Mouse (Mus musculus): ENCODE data around the gene Rps6. TPM values are rescaled to one million over a fixed set of nuclear protein-coding genes. Genes with fewer than 3 reads are reported as not detected.
A peak's percentile ranks its signal among the peaks of the same experiment; 100 is the strongest.

The Rps6 gene
- polyA plus RNA-seq, 2 experiments, result 916 to 2,024 TPM

DNA sequence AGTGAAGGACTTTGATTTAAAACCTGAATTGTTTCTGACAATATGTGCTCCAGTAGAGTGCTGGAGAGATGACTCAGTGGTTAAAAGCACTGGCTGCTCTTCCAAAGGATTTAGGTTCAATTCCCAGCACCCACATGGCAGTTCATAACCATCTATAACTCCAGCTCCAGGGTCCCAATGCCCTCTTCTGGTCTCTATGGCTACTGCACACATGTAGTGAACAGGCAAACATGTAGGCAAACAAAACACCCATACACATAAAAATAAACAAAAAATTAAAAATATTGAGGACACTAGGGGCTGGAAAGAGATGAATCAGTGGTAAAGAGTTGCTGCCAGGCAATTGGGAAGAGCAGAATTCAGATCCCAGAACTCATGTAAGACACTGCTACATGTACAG is 14.8 kb upstream of the Rps6 start:
- H3K36me3 ChIP-seq (ENCODE audit: control insufficient read depth, insufficient read depth, low read length), result no peaks in the 10 kb centered on the region
- H3K4me2 ChIP-seq (replicated peaks; ENCODE audit: low read depth, low read length, severe bottlenecking), result no peak overlapping the region
- no peak overlapping the region for H3K9ac ChIP-seq (ENCODE audit: low read depth, low read length, severe bottlenecking)
- no peak overlapping the region for H3K27ac ChIP-seq (replicated peaks; ENCODE audit: low read depth, low read length)
- no peaks in the 10 kb centered on the region for H3K9me3 ChIP-seq (ENCODE audit: control insufficient read depth, low read length)
- H3K4me3 ChIP-seq (replicated peaks; ENCODE audit: low read length), result no peak overlapping the region
- ATAC-seq (ENCODE audit: low FRiP score, low read depth) (no peak), DNase-seq (ENCODE audit: low spot score) (no peak)
- TF ChIP-seq POLR2A (IDR thresholded peaks at IDR 0.05; ENCODE audit: borderline replicate concordance, extremely low read depth, insufficient read depth, insufficient read length), result no peak
- H3K27me3 ChIP-seq (ENCODE audit: control insufficient read depth, insufficient read depth, low read length), result no peaks in the 10 kb centered on the region
- peaks cover 4% of the 10 kb centered on the region; the same call in 1 of the 2 replicates for H3K4me1 ChIP-seq (ENCODE audit: control insufficient read depth, insufficient read depth, low read length)

DNA sequence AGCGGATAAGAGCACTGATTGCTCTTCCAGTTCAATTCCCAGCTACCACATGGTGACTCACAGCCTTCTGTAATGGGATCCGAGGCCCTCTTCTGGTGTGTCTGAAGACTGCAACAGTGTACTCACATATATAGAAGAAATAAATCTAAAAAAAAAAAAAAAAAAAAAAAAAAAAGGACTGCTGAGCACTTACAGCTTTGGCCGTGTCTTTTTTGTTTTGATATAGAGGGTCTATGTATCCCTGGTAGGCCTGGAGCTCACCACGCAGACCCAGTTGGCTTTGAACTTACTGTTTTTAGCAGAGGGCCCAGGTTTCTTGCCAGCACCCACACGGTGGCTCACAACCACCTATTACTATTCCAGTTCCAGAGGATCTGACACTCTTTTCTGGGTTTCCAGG is 6.9 kb upstream of the Rps6 start:
- no peak for TF ChIP-seq POLR2A (IDR thresholded peaks at IDR 0.05; ENCODE audit: borderline replicate concordance, extremely low read depth, insufficient read depth, insufficient read length)
- H3K27me3 ChIP-seq (ENCODE audit: control insufficient read depth, insufficient read depth, low read length), result no peaks in the 10 kb centered on the region
- H3K27ac ChIP-seq (replicated peaks; ENCODE audit: low read depth, low read length), result no peak overlapping the region
- H3K9ac ChIP-seq (ENCODE audit: low read depth, low read length, severe bottlenecking), result no peak overlapping the region
- WGBS, result 76% methylated on average over 5 of the region's 5 CpGs
- no peak for ATAC-seq (ENCODE audit: low FRiP score, low read depth)
- H3K36me3 ChIP-seq (ENCODE audit: control insufficient read depth, insufficient read depth, low read length), result no peaks in the 10 kb centered on the region
- no peak overlapping the region for H3K4me2 ChIP-seq (replicated peaks; ENCODE audit: low read depth, low read length, severe bottlenecking)
- no peaks in the 10 kb centered on the region for H3K9me3 ChIP-seq (ENCODE audit: control insufficient read depth, low read length)
- H3K4me1 ChIP-seq (ENCODE audit: control insufficient read depth, insufficient read depth, low read length), result no peaks in the 10 kb centered on the region
- no peak for DNase-seq (ENCODE audit: low spot score)
- no peak overlapping the region for H3K4me3 ChIP-seq (replicated peaks; ENCODE audit: low read length)

DNA sequence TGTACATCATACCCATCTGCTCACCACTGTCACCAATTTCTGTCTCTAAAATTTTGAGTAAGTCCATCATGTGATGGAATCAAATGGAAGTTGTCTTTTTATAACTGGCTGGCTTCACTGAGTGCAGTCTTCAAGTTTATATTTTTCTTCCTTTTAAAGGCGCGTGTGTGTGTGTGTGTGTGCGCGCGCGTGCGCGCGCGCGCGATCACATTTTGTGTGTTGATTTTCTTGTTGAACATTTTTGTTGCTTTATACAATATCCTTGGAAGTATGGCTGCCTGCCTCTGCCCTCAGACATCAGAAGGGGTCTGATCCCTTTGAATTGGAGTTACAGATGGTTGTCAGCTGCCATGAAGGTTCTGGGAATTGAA is 843 bp upstream of the Rps6 start:
- peaks cover 26% of the 10 kb centered on the region for H3K36me3 ChIP-seq (ENCODE audit: control insufficient read depth, insufficient read depth, low read length)
- H3K4me3 ChIP-seq (replicated peaks; ENCODE audit: low read length), result peak overlapping the region; percentile 97
- no peak for ATAC-seq (ENCODE audit: low FRiP score, low read depth)
- WGBS, result 57% methylated on average over 12 of the region's 12 CpGs
- 0 out of 2 replicates have a peak overlapping the region, but pooled peaks have one; percentile 98 for H3K27ac ChIP-seq (replicated peaks; ENCODE audit: low read depth, low read length)
- H3K9me3 ChIP-seq (ENCODE audit: control insufficient read depth, low read length), result no peaks in the 10 kb centered on the region
- no peaks in the 10 kb centered on the region for H3K27me3 ChIP-seq (ENCODE audit: control insufficient read depth, insufficient read depth, low read length)
- H3K4me2 ChIP-seq (replicated peaks; ENCODE audit: low read depth, low read length, severe bottlenecking), result peak overlapping the region; percentile 85
- H3K4me1 ChIP-seq (ENCODE audit: control insufficient read depth, insufficient read depth, low read length), result peaks cover 5% of the 10 kb centered on the region; the same call in 1 of the 2 replicates
- no peak for TF ChIP-seq POLR2A (IDR thresholded peaks at IDR 0.05; ENCODE audit: borderline replicate concordance, extremely low read depth, insufficient read depth, insufficient read length)
- H3K9ac ChIP-seq (ENCODE audit: low read depth, low read length, severe bottlenecking), result peak overlapping the region; percentile 99
- no peak for DNase-seq (ENCODE audit: low spot score)

DNA sequence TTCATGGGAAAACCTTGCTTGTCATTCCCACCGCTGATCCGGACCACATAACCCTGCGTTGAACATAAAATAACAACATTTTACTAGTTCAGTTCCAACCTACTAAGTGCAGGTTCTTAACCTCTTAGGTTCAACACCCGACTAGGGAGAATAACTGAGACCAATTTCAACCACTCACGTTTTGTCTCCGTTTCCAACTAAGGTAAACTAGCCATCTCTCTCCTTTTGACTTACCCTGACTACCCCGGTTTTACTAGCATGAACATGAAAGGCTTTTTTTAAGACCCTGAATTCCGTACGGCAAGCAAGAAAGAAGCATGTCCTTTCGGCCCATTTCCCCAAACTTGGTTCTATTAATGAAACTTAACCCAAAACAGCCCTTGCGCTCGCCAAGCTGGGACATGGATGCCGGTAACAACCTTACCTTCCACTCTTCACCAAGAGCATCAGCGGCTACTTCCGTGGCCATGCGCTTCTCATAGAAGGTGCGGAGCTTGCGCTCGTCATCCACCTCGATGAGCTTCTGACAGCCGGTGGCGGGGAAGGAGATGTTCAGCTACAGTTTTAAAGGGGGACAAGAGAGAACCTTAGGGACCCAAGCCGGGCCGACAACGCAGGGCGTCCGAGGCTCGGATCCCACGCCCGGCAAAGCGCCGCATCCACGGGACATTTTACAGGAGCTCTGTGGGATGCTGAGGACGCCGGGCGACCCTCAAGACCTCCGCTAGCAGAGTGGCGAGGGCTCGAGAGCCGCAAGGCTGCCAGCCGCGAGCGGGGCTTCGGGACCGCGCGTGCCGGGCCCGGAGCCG is 704 bp downstream of the Rps6 start:
- peak overlapping the region; percentile 97 for H3K4me3 ChIP-seq (replicated peaks; ENCODE audit: low read length)
- H3K9ac ChIP-seq (ENCODE audit: low read depth, low read length, severe bottlenecking), result peak overlapping the region; percentile 99
- H3K27me3 ChIP-seq (ENCODE audit: control insufficient read depth, insufficient read depth, low read length), result no peaks in the 10 kb centered on the region
- H3K36me3 ChIP-seq (ENCODE audit: control insufficient read depth, insufficient read depth, low read length), result peaks cover 39% of the 10 kb centered on the region
- no peak for TF ChIP-seq POLR2A (IDR thresholded peaks at IDR 0.05; ENCODE audit: borderline replicate concordance, extremely low read depth, insufficient read depth, insufficient read length)
- ATAC-seq (ENCODE audit: low FRiP score, low read depth) (no peak), DNase-seq (ENCODE audit: low spot score) (no peak)
- peak overlapping the region; percentile 98 for H3K27ac ChIP-seq (replicated peaks; ENCODE audit: low read depth, low read length)
- WGBS, result 2% methylated on average over 50 of the region's 50 CpGs
- H3K9me3 ChIP-seq (ENCODE audit: control insufficient read depth, low read length), result no peaks in the 10 kb centered on the region
- peaks cover 5% of the 10 kb centered on the region; the same call in 1 of the 2 replicates for H3K4me1 ChIP-seq (ENCODE audit: control insufficient read depth, insufficient read depth, low read length)
- peak overlapping the region; percentile 85 for H3K4me2 ChIP-seq (replicated peaks; ENCODE audit: low read depth, low read length, severe bottlenecking)

DNA sequence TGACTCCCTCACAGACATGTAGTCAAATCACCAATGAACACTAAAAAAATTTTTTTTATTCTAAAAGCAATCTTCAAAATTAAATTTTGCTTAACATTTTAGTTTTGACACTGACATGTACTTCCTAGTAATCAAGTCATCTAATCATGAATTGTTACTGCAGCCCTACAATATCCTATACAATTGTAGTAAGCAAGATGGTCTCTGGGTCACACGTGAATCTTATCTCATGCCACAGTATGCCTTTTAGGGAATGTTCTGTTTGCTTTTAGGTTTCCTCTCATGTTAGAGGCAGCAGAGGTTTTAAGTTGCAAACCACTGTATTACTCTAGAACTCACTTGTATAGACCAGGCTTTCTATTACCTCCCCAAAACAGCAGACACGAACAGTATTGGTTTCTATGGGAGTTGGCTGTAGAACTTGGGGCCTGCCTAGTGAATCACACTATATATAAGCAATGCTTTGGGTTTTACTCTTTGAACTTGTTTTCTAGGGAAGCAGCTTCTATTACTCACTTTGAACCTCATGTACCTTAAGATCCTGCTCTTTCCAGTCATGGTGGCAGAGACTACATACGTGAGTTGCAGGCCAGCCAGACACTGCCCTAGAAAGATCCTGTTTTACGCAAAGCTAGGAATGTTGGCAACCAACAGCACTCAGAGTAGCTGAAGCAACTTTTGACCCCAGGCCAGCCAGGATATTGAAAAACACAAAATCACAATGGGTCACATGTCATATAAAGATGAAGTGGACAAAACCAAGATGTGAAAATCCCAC is 4.2 kb downstream of the Rps6 start:
- no peak overlapping the region for H3K4me2 ChIP-seq (replicated peaks; ENCODE audit: low read depth, low read length, severe bottlenecking)
- no peak overlapping the region for H3K27ac ChIP-seq (replicated peaks; ENCODE audit: low read depth, low read length)
- DNase-seq (ENCODE audit: low spot score), result no peak
- peaks cover 2% of the 10 kb centered on the region; the same call in 1 of the 2 replicates for H3K4me1 ChIP-seq (ENCODE audit: control insufficient read depth, insufficient read depth, low read length)
- no peak for ATAC-seq (ENCODE audit: low FRiP score, low read depth)
- H3K9ac ChIP-seq (ENCODE audit: low read depth, low read length, severe bottlenecking), result no peak overlapping the region
- peaks cover 50% of the 10 kb centered on the region for H3K36me3 ChIP-seq (ENCODE audit: control insufficient read depth, insufficient read depth, low read length)
- no peak for TF ChIP-seq POLR2A (IDR thresholded peaks at IDR 0.05; ENCODE audit: borderline replicate concordance, extremely low read depth, insufficient read depth, insufficient read length)
- WGBS, result 88% methylated on average over 4 of the region's 4 CpGs
- H3K9me3 ChIP-seq (ENCODE audit: control insufficient read depth, low read length), result no peaks in the 10 kb centered on the region
- no peak overlapping the region for H3K4me3 ChIP-seq (replicated peaks; ENCODE audit: low read length)
- H3K27me3 ChIP-seq (ENCODE audit: control insufficient read depth, insufficient read depth, low read length), result no peaks in the 10 kb centered on the region
